Mouse (Mus musculus): ENCODE measurements around the gene Ube2v1. TPM values are rescaled to one million over a fixed set of nuclear protein-coding genes. Genes with fewer than 3 reads are reported as not detected.
A peak's percentile ranks its signal among the peaks of the same experiment; 100 is the strongest.
"Not testable (repeated sequence)": the region's sequence is repeated elsewhere in the genome, so short reads cannot be mapped to it uniquely, and the experiment has no call there.

Gene Ube2v1
- polyA plus RNA-seq, 1 experiment from 2014 or later: 310 TPM

GRCm38 (mm10) chr2:167649290-167650032 is 17.6 kb upstream of the Ube2v1 start:
- no peak for ATAC-seq (ENCODE audit: low FRiP score)
- Histone ChIP-seq H3K27me3 (no peaks in the 10 kb centered on the region), H3K4me1 (replicated peaks) (no peaks in the 10 kb centered on the region), H3K4me2 (no peak overlapping the region), H3K9me3 (no peaks in the 10 kb centered on the region), H3K4me3 (no peak overlapping the region), H3K36me3 (peaks cover 70% of the 10 kb centered on the region), H3K27ac (no peak overlapping the region), H3K9ac (no peak overlapping the region)
- 91% methylated on average over 12 of the region's 12 CpGs for WGBS

DNA sequence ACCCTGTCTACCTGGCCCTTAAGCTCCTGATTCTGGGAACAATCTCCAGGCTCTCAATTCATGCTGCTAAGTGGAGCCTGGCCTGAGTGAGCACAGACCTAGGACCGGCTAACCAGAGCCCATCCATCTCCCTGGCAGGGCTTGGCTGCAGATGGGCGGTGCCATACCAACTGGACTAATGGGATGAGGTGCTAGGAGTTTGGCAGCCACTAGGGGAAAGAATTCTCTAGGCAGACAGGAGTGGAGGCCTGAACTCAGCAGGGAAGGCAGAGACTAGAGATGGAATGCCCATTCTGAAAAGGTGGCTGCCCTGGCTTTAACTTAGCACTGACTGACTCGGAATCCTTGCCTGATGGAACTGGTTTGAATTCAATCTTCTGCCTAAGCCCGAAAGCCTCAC is 14.5 kb upstream of the Ube2v1 start:
- no peak overlapping the region for H3K4me2 ChIP-seq
- no peak overlapping the region for H3K27ac ChIP-seq
- WGBS: 65% methylated on average over 4 of the region's 4 CpGs
- H3K9me3 ChIP-seq: no peaks in the 10 kb centered on the region
- H3K4me3 ChIP-seq: no peak overlapping the region
- no peak for ATAC-seq (ENCODE audit: low FRiP score)
- peaks cover 60% of the 10 kb centered on the region for H3K36me3 ChIP-seq
- H3K27me3 ChIP-seq: no peaks in the 10 kb centered on the region
- H3K9ac ChIP-seq: no peak overlapping the region
- H3K4me1 ChIP-seq (replicated peaks): no peaks in the 10 kb centered on the region

DNA sequence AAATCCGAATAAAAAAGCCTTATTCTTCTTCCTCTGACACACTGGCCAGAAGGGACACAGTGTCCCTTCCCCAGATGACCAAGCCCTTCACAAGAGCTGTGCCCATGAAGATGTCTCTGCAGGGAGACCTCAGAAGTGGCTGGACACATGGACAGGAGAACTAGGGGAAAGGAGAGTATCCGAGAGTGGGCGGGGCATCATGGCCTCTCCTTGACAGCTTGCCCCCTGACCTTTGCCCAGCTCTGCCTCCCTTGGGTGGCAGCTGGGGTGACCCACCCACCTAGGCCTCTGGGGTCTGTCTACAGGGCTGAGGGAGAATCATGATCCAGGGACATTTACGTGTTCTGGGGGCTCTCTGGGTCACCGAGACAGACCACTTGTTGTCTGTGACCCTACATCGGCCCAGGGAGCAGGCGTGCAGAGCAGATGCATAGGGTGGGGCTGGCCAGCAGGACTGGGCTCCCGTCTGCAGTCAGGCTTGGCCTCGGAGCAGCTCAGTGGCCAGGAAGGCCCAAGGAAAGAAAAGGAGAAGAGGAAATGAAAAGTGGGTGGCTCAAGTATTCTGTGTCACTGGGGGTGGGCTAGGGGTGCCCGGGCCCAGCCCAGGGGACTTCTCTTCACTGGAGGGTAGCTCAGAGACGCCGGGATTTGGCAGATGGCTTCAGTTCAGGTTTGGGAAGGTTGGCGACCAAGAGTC is 11.6 kb upstream of the Ube2v1 start:
- not testable (repeated sequence) for H3K27ac ChIP-seq; H3K4me2 ChIP-seq; H3K4me1 ChIP-seq (replicated peaks); ATAC-seq (ENCODE audit: low FRiP score); H3K27me3 ChIP-seq; H3K9ac ChIP-seq; H3K4me3 ChIP-seq; H3K9me3 ChIP-seq
- H3K36me3 ChIP-seq: peaks cover 42% of the 10 kb centered on the region
- 86% methylated on average over 13 of the region's 13 CpGs for WGBS

GRCm38 (mm10) chr2:167642164-167642563 is 10.3 kb upstream of the Ube2v1 start:
- Histone ChIP-seq H3K4me1 (replicated peaks) (no peaks in the 10 kb centered on the region), H3K4me3 (no peak overlapping the region), H3K4me2 (no peak overlapping the region), H3K36me3 (peaks cover 32% of the 10 kb centered on the region), H3K9me3 (no peaks in the 10 kb centered on the region), H3K27ac (no peak overlapping the region), H3K27me3 (no peaks in the 10 kb centered on the region), H3K9ac (no peak overlapping the region)
- ATAC-seq (ENCODE audit: low FRiP score): no peak
- WGBS: 91% methylated on average over 6 of the region's 6 CpGs

GRCm38 (mm10) chr2:167641337-167641736 is 9.4 kb upstream of the Ube2v1 start:
- no peak overlapping the region for H3K27ac ChIP-seq
- 47% methylated on average over 8 of the region's 8 CpGs for WGBS
- H3K9me3 ChIP-seq: no peaks in the 10 kb centered on the region
- peaks cover 32% of the 10 kb centered on the region for H3K36me3 ChIP-seq
- H3K4me1 ChIP-seq (replicated peaks): no peaks in the 10 kb centered on the region
- H3K4me3 ChIP-seq: no peak overlapping the region
- H3K4me2 ChIP-seq: no peak overlapping the region
- H3K9ac ChIP-seq: no peak overlapping the region
- no peaks in the 10 kb centered on the region for H3K27me3 ChIP-seq
- no peak for ATAC-seq (ENCODE audit: low FRiP score)

DNA sequence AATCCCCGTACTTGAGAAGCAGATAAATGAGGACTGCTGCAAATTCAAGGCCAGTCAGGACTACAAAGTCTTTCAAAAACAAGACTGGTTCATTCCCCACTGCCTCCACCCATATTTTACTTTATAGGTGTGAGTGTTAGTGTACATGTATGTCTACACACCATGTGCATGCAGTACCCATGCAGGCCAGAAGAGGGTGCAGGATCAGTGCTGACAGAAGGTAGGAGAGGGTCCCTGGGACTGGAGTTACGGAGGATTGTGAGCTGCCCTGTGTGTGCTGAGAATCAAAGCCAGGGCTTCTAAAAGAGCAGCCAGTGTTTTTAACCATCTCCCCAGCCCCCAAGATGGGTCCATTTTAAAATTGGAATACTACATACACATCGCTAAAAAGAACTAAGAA is 8.4 kb upstream of the Ube2v1 start:
- no peak overlapping the region for H3K9ac ChIP-seq
- no peaks in the 10 kb centered on the region for H3K9me3 ChIP-seq
- peaks cover 25% of the 10 kb centered on the region for H3K36me3 ChIP-seq
- no peak overlapping the region for H3K27ac ChIP-seq
- H3K4me2 ChIP-seq: no peak overlapping the region
- H3K4me3 ChIP-seq: no peak overlapping the region
- H3K4me1 ChIP-seq (replicated peaks): no peaks in the 10 kb centered on the region
- ATAC-seq (ENCODE audit: low FRiP score): no peak
- no peaks in the 10 kb centered on the region for H3K27me3 ChIP-seq
- WGBS: 83% methylated on average over 3 of the region's 3 CpGs

- no peak for ATAC-seq (ENCODE audit: low FRiP score)
- H3K27ac ChIP-seq: peak overlapping the region; percentile 66; the same call in 1 of the 2 replicates
- H3K9me3 ChIP-seq: no peaks in the 10 kb centered on the region
- peaks cover 34% of the 10 kb centered on the region for H3K4me1 ChIP-seq (replicated peaks)
- peak overlapping the region; percentile 51 for H3K4me2 ChIP-seq
- no peaks in the 10 kb centered on the region for H3K36me3 ChIP-seq
- H3K27me3 ChIP-seq: no peaks in the 10 kb centered on the region
- no peak overlapping the region for H3K9ac ChIP-seq
- peak overlapping the region; percentile 29 for H3K4me3 ChIP-seq
- 75% methylated on average over 7 of the region's 7 CpGs for WGBS
Measured at GRCm38 (mm10) chr2:167634865-167635512, 3.1 kb upstream of the Ube2v1 start.

- Histone ChIP-seq H3K9ac (peak overlapping the region; percentile 58; the same call in 1 of the 2 replicates), H3K9me3 (no peaks in the 10 kb centered on the region), H3K27me3 (no peaks in the 10 kb centered on the region), H3K4me1 (replicated peaks) (peaks cover 41% of the 10 kb centered on the region), H3K4me2 (peak overlapping the region; percentile 51), H3K36me3 (no peaks in the 10 kb centered on the region), H3K27ac (peak overlapping the region; percentile 85), H3K4me3 (peak overlapping the region; percentile 29)
- peak; percentile 56 for ATAC-seq (ENCODE audit: low FRiP score)
- WGBS: under 1% methylated on average over 15 of the region's 15 CpGs
Measured at GRCm38 (mm10) chr2:167634338-167634770, 2.5 kb upstream of the Ube2v1 start.

- WGBS: 92% methylated on average over 6 of the region's 6 CpGs
- Histone ChIP-seq H3K9me3 (no peaks in the 10 kb centered on the region), H3K4me3 (no peak overlapping the region), H3K4me1 (replicated peaks) (peaks cover 49% of the 10 kb centered on the region), H3K4me2 (no peak overlapping the region), H3K9ac (no peak overlapping the region), H3K36me3 (peaks cover 3% of the 10 kb centered on the region; the same call in 1 of the 2 replicates), H3K27ac (no peak overlapping the region), H3K27me3 (no peaks in the 10 kb centered on the region)
- ATAC-seq (ENCODE audit: low FRiP score): no peak
Measured at GRCm38 (mm10) chr2:167633537-167633872, 1.6 kb upstream of the Ube2v1 start.

- no peaks in the 10 kb centered on the region for H3K27me3 ChIP-seq
- peak overlapping the region; percentile 87 for H3K4me3 ChIP-seq
- H3K4me1 ChIP-seq (replicated peaks): peaks cover 54% of the 10 kb centered on the region
- H3K27ac ChIP-seq: peak overlapping the region; percentile 92
- H3K4me2 ChIP-seq: peak overlapping the region; percentile 93
- H3K36me3 ChIP-seq: peaks cover 8% of the 10 kb centered on the region
- peak overlapping the region; percentile 72 for H3K9ac ChIP-seq
- ATAC-seq (ENCODE audit: low FRiP score): no peak
- 83% methylated on average over 12 of the region's 12 CpGs for WGBS
- no peaks in the 10 kb centered on the region for H3K9me3 ChIP-seq
Measured at GRCm38 (mm10) chr2:167632731-167633536, 1.0 kb upstream of the Ube2v1 start.

DNA sequence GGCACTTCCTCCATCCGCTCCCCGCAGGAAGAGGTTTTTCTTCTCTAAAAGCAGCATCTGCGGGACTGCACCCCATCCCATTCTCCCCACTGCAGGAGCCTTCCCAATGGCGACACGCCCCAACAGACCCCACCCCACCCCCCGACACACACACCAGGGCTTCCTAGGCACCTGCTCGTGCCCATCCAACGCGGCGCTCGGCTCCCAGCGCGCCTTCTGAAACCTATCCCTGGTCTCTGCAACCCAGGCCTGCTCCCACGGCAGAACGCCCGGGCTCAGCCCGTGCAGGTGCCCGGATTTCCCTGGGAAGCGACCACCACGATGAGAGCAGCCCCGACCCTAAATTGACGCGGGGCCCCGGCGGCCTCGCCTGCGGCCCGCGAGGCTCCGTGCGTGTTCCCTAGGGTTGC is 709 bp downstream of the Ube2v1 start:
- H3K4me3 ChIP-seq: peak overlapping the region; percentile 87
- no peaks in the 10 kb centered on the region for H3K9me3 ChIP-seq
- peaks cover 67% of the 10 kb centered on the region for H3K4me1 ChIP-seq (replicated peaks)
- H3K27ac ChIP-seq: peak overlapping the region; percentile 92
- peak overlapping the region; percentile 90 for H3K9ac ChIP-seq
- peaks cover 16% of the 10 kb centered on the region for H3K36me3 ChIP-seq
- peak overlapping the region; percentile 93 for H3K4me2 ChIP-seq
- WGBS: under 1% methylated on average over 31 of the region's 31 CpGs
- no peaks in the 10 kb centered on the region for H3K27me3 ChIP-seq
- peak; percentile 31; the same call in 1 of the 2 replicates for ATAC-seq (ENCODE audit: low FRiP score)

DNA sequence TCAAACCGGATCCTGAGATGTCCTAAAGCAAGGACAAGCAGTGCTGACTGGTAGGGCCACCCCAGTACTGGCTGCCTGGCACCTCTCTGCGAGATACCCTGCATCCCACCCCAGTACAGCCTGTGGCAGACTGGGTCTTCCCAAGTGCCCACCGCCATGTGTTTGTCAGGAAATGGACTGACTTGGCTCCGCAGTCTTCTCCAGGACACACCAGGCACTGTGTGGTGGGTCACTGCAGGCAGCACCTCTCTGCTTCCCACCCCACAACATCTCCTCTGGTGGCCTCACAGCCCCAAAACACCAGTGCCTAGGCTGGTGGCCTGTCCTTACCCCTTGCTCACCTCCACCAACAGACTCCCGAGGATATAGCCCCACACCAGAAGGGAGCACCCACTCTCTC is 1.5 kb downstream of the Ube2v1 start:
- H3K9ac ChIP-seq: peak overlapping the region; percentile 90
- H3K4me3 ChIP-seq: peak overlapping the region; percentile 87
- H3K27ac ChIP-seq: peak overlapping the region; percentile 92; the same call in 1 of the 2 replicates
- no peaks in the 10 kb centered on the region for H3K27me3 ChIP-seq
- peaks cover 74% of the 10 kb centered on the region for H3K4me1 ChIP-seq (replicated peaks)
- 86% methylated on average over 5 of the region's 5 CpGs for WGBS
- no peaks in the 10 kb centered on the region for H3K9me3 ChIP-seq
- peak overlapping the region; percentile 93 for H3K4me2 ChIP-seq
- peaks cover 16% of the 10 kb centered on the region for H3K36me3 ChIP-seq
- ATAC-seq (ENCODE audit: low FRiP score): no peak

All from hindbrain, embryonic 13.5 days (tissue).